Mouse (Mus musculus) ES-E14 (cell line): ENCODE results near the gene Lrp2bp.

Experiments used
- CHD2 ChIP-seq: IDR thresholded peaks from 2 replicates; pipeline ENCODE4 v1.6.1; 2014; ENCODE audit warnings: mild to moderate bottlenecking, low read depth, low read length, inconsistent platforms
- HCFC1 ChIP-seq: IDR thresholded peaks from 2 replicates; pipeline ENCODE4 v1.6.1; 2012; ENCODE audit warnings: low read length, inconsistent platforms, borderline replicate concordance; ENCODE audit not compliant: insufficient read depth
- MAFK ChIP-seq: IDR thresholded peaks from 2 replicates; pipeline ENCODE4 v1.6.1; 2014; ENCODE audit warnings: mild to moderate bottlenecking, low read depth, low read length, inconsistent platforms; ENCODE audit not compliant: insufficient read depth
- ZNF384 ChIP-seq: IDR thresholded peaks from 2 replicates; pipeline ENCODE4 v1.6.1; 2012; ENCODE audit warnings: low read depth, low read length, inconsistent platforms

- TF ChIP-seq HCFC1, result no peak
- TF ChIP-seq ZNF384, result no peak
- TF ChIP-seq CHD2, result no peak
- TF ChIP-seq MAFK, result no peak
These were observed 11.9 kb downstream of the Lrp2bp start for GRCm38 (mm10) chr8:46010746-46011680.
